Mouse (Mus musculus) brown adipose tissue, adult 24 weeks (tissue): ENCODE data around the gene Gm13420. TPM values are rescaled to one million over a fixed set of nuclear protein-coding genes. Genes with fewer than 3 reads are reported as not detected.
"Not testable (repeated sequence)": the region's sequence is repeated elsewhere in the genome, so short reads cannot be mapped to it uniquely, and the experiment has no call there.

Experiments used
- H3K27ac ChIP-seq: fragments of 200-500 bp; replicated peaks from 2 replicates; pipeline ENCODE4 v1.5.1; 2012; ENCODE audit warnings: low read depth, mild to moderate bottlenecking, low read length
- H3K4me1 ChIP-seq: fragments of 200-500 bp; 2 replicates; pipeline ENCODE4 v1.6.1; 2012; ENCODE audit warnings: low read length, mixed read lengths; ENCODE audit not compliant: control insufficient read depth, insufficient read depth, insufficient read length
- H3K4me3 ChIP-seq: fragments of 200-500 bp; 2 replicates; pipeline ENCODE4 v1.5.1; 2012; ENCODE audit warnings: low read depth, mild to moderate bottlenecking, low read length, moderate library complexity; ENCODE audit not compliant: insufficient read depth
- polyA plus RNA-seq: library from polyadenylated mRNA; stranded (reverse); fragments of >200 nt; gene quantifications from 2 replicates; pipeline ENCODE4 v1.2.4, GENCODE M21; 2012; ENCODE audit not compliant: missing spikeins, insufficient read depth, insufficient read length

Gm13420 gene
- polyA plus RNA-seq, 1 experiment, result not detected

DNA sequence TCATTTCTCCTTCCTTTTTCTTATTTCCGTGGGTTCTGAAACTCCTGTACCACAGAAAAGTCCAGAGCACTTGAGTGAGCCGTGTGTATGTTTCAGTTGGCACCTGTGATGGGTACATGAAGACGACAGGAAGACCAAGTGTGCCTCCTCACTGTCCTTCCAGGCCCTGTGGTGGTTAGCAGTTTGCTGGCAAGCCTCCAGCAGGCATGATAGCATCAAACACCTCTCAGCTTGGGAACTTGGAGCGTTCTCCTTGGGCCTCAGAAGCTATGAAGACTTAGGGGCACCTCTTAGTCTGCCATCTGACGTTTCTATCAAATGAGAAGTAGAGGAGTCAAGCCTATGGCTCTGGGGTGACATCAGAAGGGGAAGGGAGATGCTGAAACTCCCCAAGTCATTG, 32.9 kb downstream of the Gm13420 start:
- H3K27ac ChIP-seq, result no peak overlapping the region
- 0 out of 2 replicates have a peak, but pooled peaks cover 6% of the 10 kb centered on the region for H3K4me1 ChIP-seq
- H3K4me3 ChIP-seq, result no peak overlapping the region

DNA sequence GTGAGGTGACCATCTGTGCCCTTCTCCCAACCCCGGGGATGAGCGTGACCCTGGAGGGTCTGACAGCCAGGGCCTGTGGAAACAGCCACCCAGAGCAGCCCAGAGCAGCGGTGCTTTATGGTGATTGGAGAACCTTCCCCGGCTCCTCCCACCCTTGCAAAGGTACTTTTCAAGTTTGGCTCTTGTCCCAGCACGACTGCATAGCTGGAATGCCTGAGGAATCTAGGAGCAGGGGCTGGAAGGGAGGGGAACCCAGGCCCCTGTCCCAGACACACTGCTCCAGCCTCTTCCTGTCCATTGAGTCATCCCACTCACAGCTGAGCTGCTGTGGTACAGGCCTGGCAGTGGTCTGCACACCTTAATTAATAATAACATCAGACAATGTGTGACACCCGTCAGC, 34.8 kb downstream of the Gm13420 start:
- no peak overlapping the region for H3K27ac ChIP-seq
- no peak overlapping the region for H3K4me3 ChIP-seq
- H3K4me1 ChIP-seq, result 0 out of 2 replicates have a peak, but pooled peaks cover 6% of the 10 kb centered on the region

DNA sequence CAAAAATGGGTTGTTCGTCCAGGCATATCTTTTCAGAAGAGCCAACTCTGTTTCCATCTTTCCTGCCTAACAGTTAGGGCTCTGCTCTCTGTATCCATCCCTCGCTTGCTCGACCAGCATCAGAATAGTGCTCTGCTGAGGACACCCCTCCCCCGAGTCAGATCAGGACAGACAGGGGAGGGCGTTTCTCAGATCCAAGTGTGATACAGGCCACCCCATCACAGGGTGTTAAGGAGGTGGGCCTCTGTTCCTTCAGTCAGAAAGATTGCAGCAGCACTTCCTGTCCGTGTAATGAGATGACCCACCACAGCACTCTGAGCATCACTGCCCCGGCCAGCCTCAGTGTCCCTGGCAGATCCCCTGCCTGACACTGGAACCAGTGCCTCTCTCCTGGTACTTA, 35.3 kb downstream of the Gm13420 start:
- Histone ChIP-seq H3K27ac (no peak overlapping the region), H3K4me1 (0 out of 2 replicates have a peak, but pooled peaks cover 9% of the 10 kb centered on the region), H3K4me3 (no peak overlapping the region)

DNA sequence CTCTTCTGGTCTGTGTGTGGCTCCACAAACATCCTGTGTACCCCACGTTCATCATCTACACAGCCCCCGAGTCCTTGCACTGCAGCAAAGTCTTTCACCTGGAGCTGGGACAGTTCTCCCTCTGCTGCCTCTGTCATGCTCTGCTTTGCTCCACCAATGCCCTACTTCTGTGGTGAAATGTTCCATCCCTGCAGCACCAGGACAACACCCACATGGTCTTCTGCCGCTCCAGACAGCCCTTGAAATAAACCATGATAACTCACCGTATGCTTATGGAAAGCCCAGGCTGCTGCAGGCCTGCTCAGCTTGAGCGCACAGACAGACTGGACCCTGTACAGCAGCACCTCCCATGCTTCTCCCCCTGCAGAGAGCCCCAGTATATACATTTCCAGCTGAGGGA, 37.4 kb downstream of the Gm13420 start:
- H3K4me3 ChIP-seq, result no peak overlapping the region
- H3K27ac ChIP-seq, result no peak overlapping the region
- 0 out of 2 replicates have a peak, but pooled peaks cover 3% of the 10 kb centered on the region for H3K4me1 ChIP-seq

DNA sequence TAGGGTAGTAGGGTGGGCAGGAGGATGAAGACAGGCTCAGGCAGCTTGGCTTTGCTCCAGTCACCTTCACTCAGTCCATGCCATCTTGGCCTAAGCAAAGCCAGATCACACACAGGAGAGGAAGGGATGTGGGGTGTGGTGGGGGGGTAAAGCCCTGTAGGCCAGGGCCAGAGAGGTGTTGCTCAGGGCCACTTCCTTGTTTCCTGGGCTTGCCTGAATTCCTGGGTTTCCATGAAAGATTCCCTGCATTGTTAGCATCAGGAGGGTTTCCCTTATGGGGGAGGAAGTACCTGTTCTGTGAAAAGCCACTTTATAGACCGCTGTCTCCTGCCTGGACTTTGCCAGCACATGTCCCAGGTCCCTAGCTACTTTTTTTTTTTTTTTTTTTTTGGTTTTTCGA, 38.0 kb downstream of the Gm13420 start:
- Histone ChIP-seq H3K4me3 (no peak overlapping the region), H3K4me1 (0 out of 2 replicates have a peak, but pooled peaks cover 3% of the 10 kb centered on the region), H3K27ac (no peak overlapping the region)

DNA sequence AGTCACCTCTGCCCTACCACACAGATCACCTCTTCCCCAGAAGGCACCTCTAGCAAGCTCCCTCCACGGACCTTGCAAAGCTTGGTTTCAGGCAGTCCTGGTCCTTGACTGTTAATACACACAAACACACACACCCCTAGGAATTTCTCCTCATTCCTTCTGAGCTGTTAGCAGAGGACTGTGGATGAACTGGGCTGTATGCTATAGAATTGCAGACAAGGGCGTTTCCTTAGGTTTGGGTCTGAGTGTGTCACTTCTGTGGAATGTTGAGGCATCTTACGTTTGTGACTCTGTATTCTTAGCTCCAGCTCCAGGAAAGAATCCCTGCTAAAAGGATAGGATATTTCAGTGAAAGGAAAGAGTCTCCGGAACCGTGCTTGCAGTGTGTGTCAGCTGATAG, 39.6 kb downstream of the Gm13420 start:
- H3K27ac ChIP-seq, result no peak overlapping the region; the same call in 1 of the 2 replicates
- no peak overlapping the region for H3K4me3 ChIP-seq
- 0 out of 2 replicates have a peak, but pooled peaks cover 3% of the 10 kb centered on the region for H3K4me1 ChIP-seq

DNA sequence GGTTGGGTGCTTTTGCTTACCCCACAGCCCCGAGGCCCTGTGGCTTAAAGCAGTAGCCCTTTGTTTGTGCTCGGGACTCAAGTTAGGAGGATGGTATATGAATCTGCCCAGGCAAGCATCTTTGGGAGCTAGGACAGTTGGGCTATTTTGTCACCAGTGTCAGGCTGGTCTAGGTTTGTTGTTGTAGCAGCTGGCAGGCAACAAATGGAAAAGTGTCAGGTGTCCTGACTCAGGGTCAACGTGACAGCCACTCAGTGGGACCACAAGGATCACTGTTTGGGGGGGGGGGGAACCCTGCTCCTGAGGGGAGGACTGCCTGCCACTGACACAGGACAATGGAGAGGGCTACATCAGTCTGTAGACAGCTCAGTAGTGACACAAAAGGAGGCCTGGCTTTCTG, 40.4 kb downstream of the Gm13420 start:
- Histone ChIP-seq H3K4me1 (0 out of 2 replicates have a peak, but pooled peaks cover 3% of the 10 kb centered on the region), H3K4me3 (no peak overlapping the region), H3K27ac (no peak overlapping the region)

DNA sequence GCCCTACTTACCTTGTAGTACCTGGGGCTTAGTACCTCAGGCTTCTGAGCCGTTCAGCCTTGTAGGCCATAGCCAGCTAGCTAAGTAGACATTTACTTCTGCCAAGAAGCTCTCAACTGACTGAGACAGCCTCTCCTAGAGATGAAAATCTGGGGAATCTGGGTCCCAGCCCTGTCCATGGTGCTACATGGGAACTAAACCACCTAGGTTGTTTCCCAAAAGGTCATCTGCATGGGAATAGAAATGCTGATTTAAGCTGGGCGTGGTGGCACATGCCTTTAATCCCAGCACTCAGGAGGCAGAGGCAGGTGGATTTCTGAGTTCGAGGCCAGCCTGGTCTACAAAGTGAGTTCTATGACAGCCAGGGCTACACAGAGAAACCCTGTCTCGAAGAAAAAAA, 43.3 kb downstream of the Gm13420 start:
- H3K27ac ChIP-seq, H3K4me1 ChIP-seq, H3K4me3 ChIP-seq: not testable (repeated sequence)

DNA sequence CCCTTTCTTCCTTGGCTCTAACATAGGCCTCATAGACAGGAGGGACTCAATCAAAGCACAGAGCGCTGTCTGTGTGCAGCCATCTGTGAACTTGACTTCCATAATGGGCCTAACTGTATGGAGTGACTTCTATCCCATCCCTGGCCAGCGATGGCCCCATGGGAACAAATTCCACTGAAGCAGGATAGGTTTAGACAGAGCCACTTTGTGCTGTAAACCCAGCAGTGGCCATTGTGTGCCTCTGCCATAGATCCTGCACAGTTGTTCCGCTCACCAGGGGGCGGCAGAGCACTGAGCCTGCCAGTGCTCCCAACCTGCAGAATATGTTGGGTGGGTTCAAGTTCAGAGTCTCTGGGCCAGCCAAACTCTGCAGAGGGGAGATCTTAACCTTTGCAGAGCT, 43.8 kb downstream of the Gm13420 start:
- Histone ChIP-seq H3K27ac (no peak overlapping the region), H3K4me1 (peaks cover 5% of the 10 kb centered on the region; the same call in 1 of the 2 replicates), H3K4me3 (no peak overlapping the region)

DNA sequence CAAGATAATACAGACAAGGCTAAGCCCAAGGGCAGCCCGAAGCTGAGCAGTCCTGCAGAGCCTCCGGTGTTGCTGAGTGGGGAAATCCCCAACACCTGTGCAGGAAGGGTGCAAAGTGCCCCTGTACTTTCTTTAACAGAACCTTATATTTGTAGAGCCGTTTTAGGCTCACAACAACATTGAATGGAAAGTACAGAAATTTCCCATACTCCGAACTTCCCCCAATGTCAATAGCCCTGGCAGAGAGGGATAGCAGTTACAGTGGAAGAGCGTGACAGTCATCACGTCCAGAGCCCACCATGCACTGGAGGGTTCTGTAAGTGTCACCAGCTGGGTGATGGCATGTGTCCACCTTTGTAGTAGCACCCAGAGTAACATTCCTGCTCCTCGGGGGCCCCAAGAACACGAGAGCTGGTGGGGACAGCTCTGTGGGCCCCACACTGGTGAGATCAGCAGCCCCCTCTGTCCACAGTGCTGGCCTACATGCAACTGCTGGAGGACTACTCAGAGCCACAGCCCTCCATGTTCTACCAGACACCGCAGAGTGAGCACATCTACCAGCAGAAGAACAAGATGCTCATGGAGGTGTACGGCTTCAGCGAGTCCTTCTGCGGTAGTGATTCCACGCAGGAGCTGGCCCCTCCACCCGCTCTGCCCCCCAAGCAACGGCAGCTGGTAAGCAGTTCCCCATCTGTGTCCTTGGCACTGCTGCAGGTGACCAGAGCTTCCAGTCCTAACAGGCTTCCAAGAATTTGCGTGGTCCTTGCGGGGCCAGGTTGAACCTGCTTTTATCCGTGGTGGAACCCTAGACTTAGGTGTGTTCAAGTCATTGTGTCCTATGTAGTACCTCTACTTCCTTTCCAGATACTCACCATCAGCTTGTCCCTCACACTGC, 44.5 kb downstream of the Gm13420 start:
- Histone ChIP-seq H3K4me3 (no peak overlapping the region), H3K4me1 (peaks cover 5% of the 10 kb centered on the region; the same call in 1 of the 2 replicates), H3K27ac (no peak overlapping the region)

DNA sequence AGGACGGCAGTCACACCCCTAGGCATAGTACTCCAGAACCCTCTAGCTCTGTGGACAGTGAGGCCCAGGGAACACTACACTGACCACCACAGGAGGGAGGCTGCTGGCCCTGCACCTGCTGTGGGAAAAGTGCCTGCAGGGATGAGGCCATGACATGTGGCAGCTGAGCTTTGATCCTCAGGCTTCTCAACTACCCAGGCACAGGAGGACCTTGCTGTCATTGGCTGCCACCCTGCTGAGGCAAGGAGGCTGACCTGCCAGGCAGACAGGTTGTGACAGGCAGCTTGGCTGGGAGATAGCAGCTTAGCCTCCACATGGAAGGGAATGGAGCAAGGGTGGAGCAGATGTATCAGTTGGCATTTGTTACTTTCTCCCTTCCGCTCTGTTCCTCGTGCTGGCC, 46.0 kb downstream of the Gm13420 start:
- Histone ChIP-seq H3K4me1 (peaks cover 2% of the 10 kb centered on the region; the same call in 1 of the 2 replicates), H3K27ac (no peak overlapping the region), H3K4me3 (no peak overlapping the region)

DNA sequence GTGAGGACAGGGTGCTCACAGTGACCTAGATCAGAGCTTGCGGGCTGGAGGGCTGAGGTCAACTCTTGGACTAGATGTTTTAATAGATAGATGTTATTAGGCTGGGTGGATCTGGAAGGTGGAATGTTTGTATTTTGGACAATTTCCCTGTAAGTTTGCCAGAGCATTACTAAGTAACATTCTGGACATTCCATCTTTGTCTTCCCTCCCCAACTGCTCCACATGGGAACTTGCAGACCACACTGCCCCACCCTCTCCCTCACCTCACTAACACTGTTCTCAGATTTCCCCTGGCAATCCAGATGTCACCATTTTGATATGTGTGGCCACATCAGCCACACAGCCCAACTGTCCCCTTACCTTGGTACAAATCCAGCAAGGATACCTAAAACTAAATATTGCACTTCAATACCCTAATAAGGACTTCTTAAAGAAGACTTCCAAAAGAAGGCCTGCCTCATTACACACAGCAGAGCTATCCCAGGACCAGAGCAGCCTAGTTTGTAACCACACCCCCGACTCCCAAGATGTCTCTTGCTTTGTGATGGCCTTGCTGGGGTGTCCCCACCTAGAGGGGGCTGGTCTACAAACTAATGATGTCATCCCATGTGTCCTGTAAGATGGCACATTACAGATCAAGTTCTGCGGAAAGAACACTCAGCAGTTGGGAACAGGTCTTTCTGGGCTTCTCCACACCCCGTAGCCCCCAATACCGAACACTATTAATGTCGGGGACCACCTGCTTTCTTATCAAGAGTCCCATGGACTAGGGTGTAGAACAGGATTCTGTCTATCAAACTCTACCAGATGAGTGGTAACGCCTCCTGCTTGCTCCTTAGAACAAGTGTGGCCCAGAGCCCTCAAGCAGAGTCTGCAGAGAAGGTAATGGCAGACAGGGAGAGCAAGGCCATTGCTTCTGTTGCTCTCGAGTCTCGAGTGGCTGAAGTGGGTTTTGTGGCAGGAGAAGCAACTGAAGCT, 48.1 kb downstream of the Gm13420 start:
- no peak overlapping the region for H3K27ac ChIP-seq
- no peak overlapping the region for H3K4me3 ChIP-seq
- H3K4me1 ChIP-seq, result peaks cover 8% of the 10 kb centered on the region; the same call in 1 of the 2 replicates

DNA sequence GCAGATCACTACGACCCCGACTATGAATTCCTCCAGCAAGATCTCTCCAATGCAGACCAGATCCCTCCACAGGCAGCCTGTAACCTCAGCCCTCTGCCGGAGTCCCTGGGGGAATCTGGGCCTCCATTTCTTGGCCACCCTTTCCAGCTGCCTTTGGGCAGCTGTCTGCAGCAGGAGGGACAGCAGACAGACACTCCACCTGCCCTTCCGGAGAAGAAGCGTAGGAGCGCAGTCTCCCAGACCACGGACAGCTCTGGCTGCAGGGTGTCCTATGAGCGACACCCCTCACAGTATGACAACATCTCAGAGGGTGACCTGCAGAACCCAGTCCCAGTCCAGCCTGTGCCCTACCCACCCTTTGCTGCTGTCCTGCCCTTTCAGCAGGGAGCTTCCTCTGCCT, 49.3 kb downstream of the Gm13420 start:
- Histone ChIP-seq H3K27ac (no peak overlapping the region), H3K4me3 (no peak overlapping the region), H3K4me1 (peaks cover 11% of the 10 kb centered on the region)

DNA sequence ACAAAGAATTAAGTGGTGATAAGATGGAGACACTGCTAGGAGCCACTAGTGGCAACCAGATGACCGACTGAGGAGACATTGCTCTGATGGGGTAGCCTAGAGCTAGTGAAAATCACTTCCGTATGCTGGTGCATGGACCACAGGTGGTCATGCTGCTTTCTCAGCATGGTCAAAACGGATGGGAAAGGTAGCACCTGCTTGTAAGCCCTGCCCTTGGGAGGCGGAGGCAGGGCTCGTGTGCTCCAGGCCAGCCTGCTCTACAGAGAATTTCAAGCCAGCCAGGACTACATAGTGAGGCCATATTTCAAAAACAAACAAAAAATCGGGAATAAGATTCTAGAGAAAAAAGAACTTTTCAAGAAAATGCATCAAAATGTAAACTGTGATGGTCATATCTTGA, 50.1 kb downstream of the Gm13420 start:
- no peak overlapping the region for H3K27ac ChIP-seq
- H3K4me1 ChIP-seq, result peaks cover 11% of the 10 kb centered on the region
- no peak overlapping the region for H3K4me3 ChIP-seq

DNA sequence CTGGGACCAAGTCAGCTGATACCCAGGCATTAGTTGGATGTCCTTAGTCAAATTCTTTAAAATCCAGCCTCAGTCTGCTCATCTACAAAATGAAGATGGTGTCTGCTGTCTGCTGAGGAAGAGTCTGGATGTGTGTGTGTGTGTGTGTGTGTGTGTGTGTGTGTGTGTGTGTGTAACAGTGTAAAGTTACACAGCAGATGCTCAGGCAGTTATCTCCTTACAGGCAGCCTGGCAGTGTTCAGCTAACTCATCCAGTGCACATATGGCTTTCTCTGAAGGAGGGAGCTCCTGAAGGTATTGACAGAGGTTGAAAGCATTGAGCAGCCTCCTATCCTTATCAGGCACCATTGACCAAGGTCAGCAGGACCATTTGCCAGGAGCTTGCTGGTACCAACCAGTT, 50.6 kb downstream of the Gm13420 start:
- Histone ChIP-seq H3K27ac (no peak overlapping the region), H3K4me3 (no peak overlapping the region), H3K4me1 (peaks cover 11% of the 10 kb centered on the region)
